Mouse (Mus musculus): ENCODE measurements at regions not wholly inside any gene's neighbourhood (a gene's known extent, or its start where the extent isn't known, plus 50 kb on each side); places are given as distances from the start of the nearest gene placed in this dataset.

- DNase-seq (ENCODE audit: low spot score): no peak
Measured at GRCm38 (mm10) chr8:86428998-86429651, 151.4 kb downstream of the Abcc12 start.

- DNase-seq (ENCODE audit: low spot score): no peak
Measured at GRCm38 (mm10) chr8:86428131-86428530, 152.4 kb downstream of the Abcc12 start.

GRCm38 (mm10) chr8:86426056-86426455, 154.4 kb downstream of the Abcc12 start:
- DNase-seq (ENCODE audit: low spot score): no peak

GRCm38 (mm10) chr8:86425382-86425781, 155.1 kb downstream of the Abcc12 start:
- no peak for DNase-seq (ENCODE audit: low spot score)

- DNase-seq (ENCODE audit: low spot score): no peak
Measured at GRCm38 (mm10) chr8:86419059-86419651, 161.3 kb downstream of the Abcc12 start.

GRCm38 (mm10) chr8:86418414-86418981, 162.0 kb downstream of the Abcc12 start:
- DNase-seq (ENCODE audit: low spot score): no peak

GRCm38 (mm10) chr8:86415208-86415607, 165.3 kb downstream of the Abcc12 start:
- no peak for DNase-seq (ENCODE audit: low spot score)

GRCm38 (mm10) chr8:86411232-86411631, 169.3 kb downstream of the Abcc12 start:
- DNase-seq (ENCODE audit: low spot score): no peak

- no peak for DNase-seq (ENCODE audit: low spot score)
Measured at GRCm38 (mm10) chr8:86406196-86406595, 174.3 kb downstream of the Abcc12 start.

- DNase-seq (ENCODE audit: low spot score): no peak
Measured at GRCm38 (mm10) chr8:86403434-86403833, 177.1 kb downstream of the Abcc12 start.

GRCm38 (mm10) chr8:86401946-86402345, 178.5 kb downstream of the Abcc12 start:
- DNase-seq (ENCODE audit: low spot score): no peak

GRCm38 (mm10) chr8:86395121-86395520, 185.4 kb downstream of the Abcc12 start:
- no peak for DNase-seq (ENCODE audit: low spot score)

GRCm38 (mm10) chr8:86393835-86394234, 186.7 kb downstream of the Abcc12 start:
- DNase-seq (ENCODE audit: low spot score): no peak

GRCm38 (mm10) chr8:86393374-86393773, 187.1 kb downstream of the Abcc12 start:
- DNase-seq (ENCODE audit: low spot score): no peak

GRCm38 (mm10) chr8:86390715-86391114, 189.8 kb downstream of the Abcc12 start:
- DNase-seq (ENCODE audit: low spot score): no peak

- no peak for DNase-seq (ENCODE audit: low spot score)
Measured at GRCm38 (mm10) chr8:86389690-86390671, 190.5 kb downstream of the Abcc12 start.

GRCm38 (mm10) chr8:86385236-86385635, 195.2 kb downstream of the Abcc12 start:
- no peak for DNase-seq (ENCODE audit: low spot score)

- no peak for DNase-seq (ENCODE audit: low spot score)
Measured at GRCm38 (mm10) chr8:86381977-86382376, 198.5 kb downstream of the Abcc12 start.

- DNase-seq (ENCODE audit: low spot score): no peak
Measured at GRCm38 (mm10) chr8:86368062-86368461, 212.4 kb downstream of the Abcc12 start.

GRCm38 (mm10) chr8:86366636-86367035, 213.8 kb downstream of the Abcc12 start:
- no peak for DNase-seq (ENCODE audit: low spot score)

GRCm38 (mm10) chr8:86365726-86366125, 214.8 kb downstream of the Abcc12 start:
- no peak for DNase-seq (ENCODE audit: low spot score)

GRCm38 (mm10) chr8:86364898-86365297, 215.6 kb downstream of the Abcc12 start:
- DNase-seq (ENCODE audit: low spot score): no peak
